ENCODE assay signal across 9 mouse cellular contexts in genomic region chr7:37999691-38000090, GRCm38 (mm10). TPM values are rescaled to one million over a fixed set of nuclear protein-coding genes. Genes with fewer than 3 reads are reported as not detected.
DNase-seq lines count a peak whose midpoint lies in the region; ATAC-seq and TF ChIP-seq lines count a peak whose summit lies in the region.
"Had no signal": no experiment of that assay in that cellular context is flagged by ENCODE, and none has a peak within 500 bp of the region (broad histone marks: within the 10 kb centered on the region; RNA-seq: fewer than 3 reads in every experiment).

No protein-coding gene starts in this region.

- no peaks in the 10 kb centered on the region for H3K4me1 ChIP-seq in liver, embryonic 14.5 days (replicated peaks; ENCODE audit: control insufficient read depth in 2 of 2, insufficient read depth in 2 of 2, low read length in 1 of 2)
- H3K4me1 ChIP-seq in liver, embryonic 11.5 days (replicated peaks; ENCODE audit: control insufficient read depth, insufficient read depth, low read length), result no peaks in the 10 kb centered on the region
- H3K4me1 ChIP-seq in limb, embryonic 10.5 days, result no peaks in the 10 kb centered on the region
- H3K4me1 ChIP-seq in neural tube, embryonic 15.5 days, result no peaks in the 10 kb centered on the region

- peak; percentile 26 to 29 for DNase-seq in cerebellum, postnatal 14 days
- no peak for DNase-seq in cerebellum, adult 11 months
- peak in 1 of 3 experiments; percentile 2 for DNase-seq in liver, embryonic 14.5 days (ENCODE audit: low read depth in 3 of 3, low spot score in 3 of 3)
- DNase-seq in liver, embryonic 11.5 days (ENCODE audit: low spot score), result no peak
- peak; percentile 26 for DNase-seq in brain, embryonic 14.5 days (ENCODE audit: low read depth)
- DNase-seq in thymus, postnatal 10 days (ENCODE audit: low spot score in 2 of 2), result peak; percentile 25 to 26
- DNase-seq in limb, embryonic 10.5 days (ENCODE audit: low spot score), result no peak

- no peak overlapping the region for H3K4me2 ChIP-seq in liver, embryonic 14.5 days (ENCODE audit: low read depth)
- no peak overlapping the region for H3K4me2 ChIP-seq in liver, embryonic 11.5 days
- no peak overlapping the region for H3K4me2 ChIP-seq in neural tube, embryonic 15.5 days
- H3K4me2 ChIP-seq: midbrain, embryonic 13.5 days had no signal

- TF ChIP-seq POLR2A in brain, embryonic 14.5 days (IDR thresholded peaks at IDR 0.05; ENCODE audit: borderline replicate concordance, extremely low read depth, insufficient read depth, insufficient read length, poor library complexity, severe bottlenecking), result no peak

- no peak overlapping the region for H3K4me3 ChIP-seq in liver, embryonic 14.5 days (ENCODE audit: insufficient read depth in 1 of 2, low read depth in 2 of 2, low read length in 2 of 2)
- H3K4me3 ChIP-seq in liver, embryonic 11.5 days (ENCODE audit: low read depth, low read length), result no peak overlapping the region
- no peak overlapping the region for H3K4me3 ChIP-seq in limb, embryonic 10.5 days
- H3K4me3 ChIP-seq in neural tube, embryonic 15.5 days (replicated peaks), result no peak overlapping the region
- H3K4me3 ChIP-seq: midbrain, embryonic 13.5 days had no signal

- no peaks in the 10 kb centered on the region for H3K9me3 ChIP-seq in liver, embryonic 14.5 days (ENCODE audit: control insufficient read depth, low read length)
- H3K9me3 ChIP-seq in liver, embryonic 11.5 days (ENCODE audit: control insufficient read depth, low read length), result no peaks in the 10 kb centered on the region
- H3K9me3 ChIP-seq in limb, embryonic 10.5 days (replicated peaks), result no peaks in the 10 kb centered on the region
- no peaks in the 10 kb centered on the region for H3K9me3 ChIP-seq in neural tube, embryonic 15.5 days (replicated peaks)
- H3K9me3 ChIP-seq: midbrain, embryonic 13.5 days had no signal

- H3K9ac ChIP-seq in liver, embryonic 14.5 days (replicated peaks), result no peak overlapping the region
- H3K9ac ChIP-seq in liver, embryonic 11.5 days (ENCODE audit: low read depth, low read length), result no peak overlapping the region
- H3K9ac ChIP-seq in neural tube, embryonic 15.5 days (replicated peaks), result no peak overlapping the region
- H3K9ac ChIP-seq: midbrain, embryonic 13.5 days had no signal

- 49% methylated on average over 2 of the region's 2 CpGs for WGBS in liver, embryonic 14.5 days (ENCODE audit: insufficient replicate concordance)
- 45% methylated on average over 2 of the region's 2 CpGs for WGBS in liver, embryonic 11.5 days
- 58% methylated on average over 2 of the region's 2 CpGs for WGBS in limb, embryonic 10.5 days
- WGBS in neural tube, embryonic 15.5 days, result 57% methylated on average over 2 of the region's 2 CpGs

- no peaks in the 10 kb centered on the region for H3K36me3 ChIP-seq in liver, embryonic 14.5 days (replicated peaks; ENCODE audit: control insufficient read depth, insufficient read depth, low read depth)
- H3K36me3 ChIP-seq in liver, embryonic 11.5 days (ENCODE audit: control insufficient read depth, insufficient read depth, low read length), result no peaks in the 10 kb centered on the region; the same call in 1 of the 2 replicates
- no peaks in the 10 kb centered on the region for H3K36me3 ChIP-seq in limb, embryonic 10.5 days
- H3K36me3 ChIP-seq in neural tube, embryonic 15.5 days, result no peaks in the 10 kb centered on the region
- H3K36me3 ChIP-seq: midbrain, embryonic 13.5 days had no signal

- no peak for TF ChIP-seq EP300 in liver, embryonic 14.5 days (IDR thresholded peaks at IDR 0.05; ENCODE audit: low read depth)

- peak; percentile 54 for TF ChIP-seq CTCF in liver, embryonic 14.5 days (IDR thresholded peaks at IDR 0.05; ENCODE audit: low read depth)
- peak; percentile 46; the same call in 1 of the 2 replicates for TF ChIP-seq CTCF in brain, embryonic 14.5 days (IDR thresholded peaks at IDR 0.05; ENCODE audit: borderline replicate concordance, extremely low read depth, insufficient read depth, insufficient read length)

- no peaks in the 10 kb centered on the region for H3K27me3 ChIP-seq in liver, embryonic 14.5 days (ENCODE audit: control insufficient read depth, insufficient read depth, low read length)
- H3K27me3 ChIP-seq in liver, embryonic 11.5 days (replicated peaks; ENCODE audit: control insufficient read depth, insufficient read depth, low read length), result no peaks in the 10 kb centered on the region
- no peaks in the 10 kb centered on the region for H3K27me3 ChIP-seq in limb, embryonic 10.5 days (ENCODE audit: low read depth, poor library complexity, severe bottlenecking)
- no peaks in the 10 kb centered on the region for H3K27me3 ChIP-seq in neural tube, embryonic 15.5 days (replicated peaks)
- H3K27me3 ChIP-seq: midbrain, embryonic 13.5 days had no signal

- H3K27ac ChIP-seq in liver, embryonic 14.5 days, result no peak overlapping the region
- H3K27ac ChIP-seq in liver, embryonic 11.5 days (ENCODE audit: low read depth, low read length), result no peak overlapping the region
- H3K27ac ChIP-seq in limb, embryonic 10.5 days, result no peak overlapping the region
- H3K27ac ChIP-seq in neural tube, embryonic 15.5 days (replicated peaks), result no peak overlapping the region
- H3K27ac ChIP-seq: midbrain, embryonic 13.5 days had no signal

- no peak; the same call in 1 of the 2 replicates for ATAC-seq in liver, embryonic 14.5 days (ENCODE audit: insufficient read depth)
- ATAC-seq in liver, embryonic 11.5 days (replicated peaks; ENCODE audit: low FRiP score), result no peak
- no peak for ATAC-seq in neural tube, embryonic 15.5 days (ENCODE audit: low FRiP score)
- ATAC-seq: midbrain, embryonic 13.5 days had no signal

RNA-seq across cellular contexts. Expression of gene Uri1, which starts 23.7 kb away (rescaled TPM):
- 4.2 and 7.2 TPM in 2 replicates for polyA plus RNA-seq in liver, embryonic 14.5 days (2012; rRNA removed)
- 11.9 and 13.5 TPM in 2 replicates for polyA plus RNA-seq in liver, embryonic 14.5 days (2014; fragmentation: Nextera tagmentation; extraction: Ambion mirVana)
- 42.2 and 45.9 TPM in 2 replicates for polyA plus RNA-seq in liver, embryonic 11.5 days (2014; fragmentation: Nextera tagmentation; extraction: Ambion mirVana)
- polyA plus RNA-seq in brain, embryonic 14.5 days (2012; rRNA removed), result 21.3 and 24.2 TPM in 2 replicates
- polyA plus RNA-seq in limb, embryonic 10.5 days (2016; fragmentation: Nextera tagmentation; extraction: Ambion mirVana), result 39.1 and 41.7 TPM in 2 replicates
- 38.7 and 38.8 TPM in 2 replicates for polyA plus RNA-seq in neural tube, embryonic 15.5 days (2015; fragmentation: Nextera tagmentation; extraction: Ambion mirVana)

Comparison
In these comparisons a context has a peak if more than half of its experiments do, and no peak if none do; other contexts are left out.
1. DNase-seq: peak in cerebellum, postnatal 14 days (2 of 2), brain, embryonic 14.5 days (single experiment) and thymus, postnatal 10 days (2 of 2); none in cerebellum, adult 11 months (single experiment), liver, embryonic 11.5 days (single experiment) and limb, embryonic 10.5 days (single experiment).